Mouse (Mus musculus): ENCODE measurements around the gene Gm17482. TPM values are rescaled to one million over a fixed set of nuclear protein-coding genes. Genes with fewer than 3 reads are reported as not detected.
A peak's percentile ranks its signal among the peaks of the same experiment; 100 is the strongest.

Gene Gm17482
- polyA plus RNA-seq, 1 experiment: not detected

DNA sequence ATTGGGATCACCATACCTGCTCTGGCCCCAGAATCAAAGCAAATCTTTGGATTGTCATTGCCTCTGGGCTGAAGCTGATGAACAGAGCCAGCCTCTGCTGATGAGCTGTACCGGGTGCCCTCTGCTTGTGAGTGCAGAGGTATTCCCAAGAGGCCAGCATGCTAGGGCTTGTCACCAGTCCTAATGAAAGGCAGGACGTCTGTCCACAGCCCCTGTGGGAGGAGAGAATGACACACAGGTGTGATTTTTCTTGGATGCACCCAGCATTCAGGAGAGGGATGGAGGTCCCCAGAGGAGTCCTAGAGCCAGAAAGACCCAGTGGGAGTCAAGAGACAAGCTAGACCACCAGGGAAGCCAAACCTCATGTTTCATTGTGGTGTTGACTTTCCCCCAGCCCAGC is 52.5 kb downstream of the Gm17482 start:
- TF ChIP-seq CTCF (IDR thresholded peaks at IDR 0.05; ENCODE audit: extremely low read depth, insufficient read depth, low read length) (no peak), POLR2A (IDR thresholded peaks at IDR 0.05; ENCODE audit: extremely low read depth, insufficient read depth, low read length) (no peak)

DNA sequence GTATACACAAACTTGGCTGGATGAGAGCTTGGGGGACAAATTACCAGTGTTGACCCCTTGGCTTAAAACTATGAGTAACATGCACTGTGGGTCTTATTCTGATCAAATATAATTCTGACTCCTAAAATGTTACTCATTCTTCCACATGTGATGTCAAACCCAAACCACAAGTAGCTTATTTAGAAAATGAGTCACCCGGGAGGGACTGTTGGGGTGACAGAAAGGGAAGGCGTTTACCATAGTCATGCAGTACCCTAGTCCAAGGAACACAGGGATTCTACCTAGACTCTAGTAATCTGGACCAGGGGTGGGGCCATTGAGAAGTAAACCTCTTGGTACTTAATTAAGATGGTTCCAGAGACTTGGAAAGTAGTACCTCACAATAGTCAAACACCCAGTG is 57.0 kb downstream of the Gm17482 start:
- TF ChIP-seq POLR2A (IDR thresholded peaks at IDR 0.05; ENCODE audit: extremely low read depth, insufficient read depth, low read length): no peak
- no peak for TF ChIP-seq CTCF (IDR thresholded peaks at IDR 0.05; ENCODE audit: extremely low read depth, insufficient read depth, low read length)
- peaks cover 2% of the 10 kb centered on the region; the same call in 1 of the 2 replicates for H3K4me1 ChIP-seq (ENCODE audit: control insufficient read depth, insufficient read depth, low read length)
- no peak overlapping the region for H3K27ac ChIP-seq (ENCODE audit: insufficient read depth, low read length)
- no peak overlapping the region for H3K4me3 ChIP-seq (ENCODE audit: insufficient read depth, low read length)

More for the DNA sequence above, 52.5 kb downstream of the Gm17482 start:
- H3K4me1 ChIP-seq (ENCODE audit: control insufficient read depth, insufficient read depth, low read length): no peaks in the 10 kb centered on the region; the same call in 1 of the 2 replicates
- no peak overlapping the region for H3K27ac ChIP-seq (ENCODE audit: insufficient read depth, low read length)
- no peak overlapping the region for H3K4me3 ChIP-seq (ENCODE audit: insufficient read depth, low read length)

DNA sequence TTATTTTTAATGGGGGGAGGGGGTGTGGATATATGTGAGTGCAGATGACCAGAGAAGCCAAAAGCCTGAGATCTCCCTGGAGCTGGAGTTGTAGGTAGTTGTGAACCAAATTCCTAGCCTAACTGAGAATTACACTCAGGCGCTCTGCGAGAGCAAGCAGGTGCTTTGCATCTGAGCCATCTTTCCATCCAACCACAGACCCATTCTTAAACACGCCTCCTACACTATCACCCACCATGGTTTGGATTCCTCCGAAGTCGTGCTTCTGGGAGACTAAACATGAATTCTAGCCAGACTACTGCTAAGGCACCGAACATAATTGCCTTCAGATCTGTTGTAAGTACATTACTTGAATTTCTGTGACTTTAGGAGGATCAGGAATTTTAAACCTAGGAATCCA is 59.3 kb downstream of the Gm17482 start:
- Histone ChIP-seq H3K27ac (ENCODE audit: insufficient read depth, low read length) (no peak overlapping the region), H3K4me1 (ENCODE audit: control insufficient read depth, insufficient read depth, low read length) (peaks cover 3% of the 10 kb centered on the region), H3K4me3 (ENCODE audit: insufficient read depth, low read length) (no peak overlapping the region)
- TF ChIP-seq CTCF (IDR thresholded peaks at IDR 0.05; ENCODE audit: extremely low read depth, insufficient read depth, low read length) (no peak), POLR2A (IDR thresholded peaks at IDR 0.05; ENCODE audit: extremely low read depth, insufficient read depth, low read length) (no peak)

DNA sequence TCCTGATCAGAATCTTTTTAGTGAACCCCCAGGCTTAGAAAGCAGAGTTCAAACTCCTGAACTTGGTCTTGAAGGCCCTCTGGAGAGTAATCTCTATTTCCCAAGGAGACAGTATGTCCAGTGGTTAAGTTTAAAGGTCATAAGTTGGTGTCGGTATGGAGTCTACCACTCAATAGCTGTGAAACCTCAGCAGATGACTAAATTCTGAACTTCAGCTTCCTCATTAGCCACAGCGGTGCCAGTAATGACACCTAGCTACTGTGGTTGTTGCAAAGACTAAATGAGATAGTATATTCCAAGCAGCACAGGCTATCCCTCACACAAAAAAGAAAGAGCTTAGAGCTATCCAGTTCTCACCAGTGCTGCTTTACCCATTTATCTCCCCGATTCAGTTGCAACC is 61.1 kb downstream of the Gm17482 start:
- H3K27ac ChIP-seq (ENCODE audit: insufficient read depth, low read length): no peak overlapping the region
- H3K4me1 ChIP-seq (ENCODE audit: control insufficient read depth, insufficient read depth, low read length): peaks cover 5% of the 10 kb centered on the region
- H3K4me3 ChIP-seq (ENCODE audit: insufficient read depth, low read length): no peak overlapping the region
- TF ChIP-seq POLR2A (IDR thresholded peaks at IDR 0.05; ENCODE audit: extremely low read depth, insufficient read depth, low read length) (no peak), CTCF (IDR thresholded peaks at IDR 0.05; ENCODE audit: extremely low read depth, insufficient read depth, low read length) (no peak)

DNA sequence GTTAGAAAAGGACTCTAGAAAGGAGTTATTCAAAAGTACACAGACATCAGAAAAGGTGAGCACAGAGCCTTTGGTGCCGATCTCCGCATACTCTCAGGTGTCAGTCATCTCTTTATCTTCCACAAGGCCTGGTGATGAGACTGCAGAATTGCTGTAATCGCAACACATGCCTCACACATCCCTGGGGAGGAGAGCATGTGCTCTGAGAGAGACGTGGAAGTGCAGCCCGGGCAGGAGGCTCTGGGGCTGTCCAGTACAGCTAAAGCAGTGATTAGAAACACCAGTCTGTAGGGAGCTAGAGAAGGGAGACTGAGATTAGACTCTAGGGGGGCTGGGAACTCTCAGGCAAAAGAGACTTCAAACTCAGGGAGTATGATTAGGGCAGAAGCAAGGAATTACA is 63.4 kb downstream of the Gm17482 start:
- Histone ChIP-seq H3K4me3 (ENCODE audit: insufficient read depth, low read length) (no peak overlapping the region), H3K27ac (ENCODE audit: insufficient read depth, low read length) (no peak overlapping the region), H3K4me1 (ENCODE audit: control insufficient read depth, insufficient read depth, low read length) (peaks cover 7% of the 10 kb centered on the region)
- no peak for TF ChIP-seq CTCF (IDR thresholded peaks at IDR 0.05; ENCODE audit: extremely low read depth, insufficient read depth, low read length)
- no peak for TF ChIP-seq POLR2A (IDR thresholded peaks at IDR 0.05; ENCODE audit: extremely low read depth, insufficient read depth, low read length)

DNA sequence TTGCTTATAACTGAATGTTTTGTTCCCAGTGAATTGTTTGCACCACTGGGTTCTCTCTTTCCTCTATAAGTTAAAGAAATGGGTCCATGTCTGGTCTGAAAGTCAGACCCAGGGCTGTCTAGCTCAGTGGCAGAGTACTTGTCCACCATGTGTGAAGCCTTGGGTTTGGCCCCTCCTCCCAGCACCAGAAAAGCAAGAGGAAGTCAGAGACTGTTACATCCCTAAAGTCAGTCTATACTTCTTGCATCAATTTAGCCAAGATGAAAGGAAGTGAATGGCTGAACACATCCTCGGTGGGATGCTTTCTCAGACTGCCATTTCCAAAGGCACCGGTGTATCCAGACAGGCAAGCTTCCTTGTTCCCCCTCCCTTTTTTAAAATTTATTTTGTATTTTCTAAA is 63.9 kb downstream of the Gm17482 start:
- no peak overlapping the region for H3K27ac ChIP-seq (ENCODE audit: insufficient read depth, low read length)
- H3K4me1 ChIP-seq (ENCODE audit: control insufficient read depth, insufficient read depth, low read length): peaks cover 7% of the 10 kb centered on the region
- no peak for TF ChIP-seq POLR2A (IDR thresholded peaks at IDR 0.05; ENCODE audit: extremely low read depth, insufficient read depth, low read length)
- no peak for TF ChIP-seq CTCF (IDR thresholded peaks at IDR 0.05; ENCODE audit: extremely low read depth, insufficient read depth, low read length)
- no peak overlapping the region for H3K4me3 ChIP-seq (ENCODE audit: insufficient read depth, low read length)

DNA sequence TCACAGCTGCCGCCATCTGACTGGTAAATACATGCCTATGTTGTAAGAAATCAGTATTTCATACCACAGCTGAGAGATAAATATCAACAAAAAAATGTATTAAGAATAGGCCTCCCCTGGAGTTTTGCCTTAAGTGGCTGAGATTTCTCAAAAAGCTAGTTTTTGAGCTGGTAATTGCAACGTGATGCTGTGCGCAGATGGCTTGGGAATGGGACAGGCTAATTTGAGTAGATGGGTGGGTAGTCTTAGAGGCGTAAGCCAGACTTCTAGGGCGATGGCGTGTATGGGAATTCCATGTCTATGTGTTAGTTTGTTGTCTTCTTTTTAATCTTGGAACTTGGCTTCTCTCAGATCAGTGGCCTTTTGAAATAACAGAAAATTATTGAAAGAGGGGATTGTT is 64.7 kb downstream of the Gm17482 start:
- no peak overlapping the region for H3K27ac ChIP-seq (ENCODE audit: insufficient read depth, low read length)
- H3K4me1 ChIP-seq (ENCODE audit: control insufficient read depth, insufficient read depth, low read length): peaks cover 7% of the 10 kb centered on the region
- TF ChIP-seq POLR2A (IDR thresholded peaks at IDR 0.05; ENCODE audit: extremely low read depth, insufficient read depth, low read length) (no peak), CTCF (IDR thresholded peaks at IDR 0.05; ENCODE audit: extremely low read depth, insufficient read depth, low read length) (no peak)
- H3K4me3 ChIP-seq (ENCODE audit: insufficient read depth, low read length): no peak overlapping the region

DNA sequence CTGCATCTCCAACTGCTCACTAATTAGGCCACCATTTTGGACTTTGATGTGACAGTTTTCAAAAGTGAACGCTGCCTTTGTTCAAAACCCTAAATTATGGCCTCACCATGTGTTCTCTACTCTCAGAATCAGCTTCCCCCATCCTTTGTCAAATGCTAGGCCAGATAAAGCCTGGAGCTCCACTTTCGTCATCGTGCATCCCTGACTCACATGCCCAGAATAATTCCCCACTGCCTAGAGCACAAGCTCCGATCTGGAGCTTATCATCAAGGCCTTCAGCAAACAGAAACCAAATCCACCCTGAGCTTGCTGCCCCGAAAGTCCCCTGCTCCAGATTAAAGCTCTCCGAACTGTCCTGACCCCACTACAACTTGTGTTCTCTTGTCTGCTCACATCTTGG is 65.5 kb downstream of the Gm17482 start:
- Histone ChIP-seq H3K4me3 (ENCODE audit: insufficient read depth, low read length) (no peak overlapping the region), H3K27ac (ENCODE audit: insufficient read depth, low read length) (peak overlapping the region; percentile 43; the same call in 1 of the 2 replicates), H3K4me1 (ENCODE audit: control insufficient read depth, insufficient read depth, low read length) (peaks cover 5% of the 10 kb centered on the region)
- TF ChIP-seq POLR2A (IDR thresholded peaks at IDR 0.05; ENCODE audit: extremely low read depth, insufficient read depth, low read length): no peak
- TF ChIP-seq CTCF (IDR thresholded peaks at IDR 0.05; ENCODE audit: extremely low read depth, insufficient read depth, low read length): no peak

DNA sequence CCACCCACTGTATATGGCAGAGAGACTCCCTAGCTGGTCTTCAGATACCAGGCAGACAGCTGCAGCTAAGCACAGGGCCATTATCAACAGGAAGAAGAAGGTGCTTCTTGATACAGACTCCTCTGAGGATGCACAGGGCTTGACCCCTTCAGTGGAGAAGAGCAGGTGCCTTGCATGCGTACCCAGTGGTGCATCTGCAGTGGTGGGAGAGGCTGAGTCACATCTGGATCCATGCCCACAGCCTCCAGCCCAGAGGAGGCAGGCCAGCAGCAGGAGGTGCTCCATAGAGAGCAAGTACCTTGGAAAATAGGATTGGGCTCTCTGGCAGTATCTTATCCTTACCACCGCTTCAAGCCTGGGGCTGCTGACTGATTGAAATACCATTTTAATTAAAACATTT is 66.7 kb downstream of the Gm17482 start:
- peak overlapping the region; percentile 77 for H3K27ac ChIP-seq (ENCODE audit: insufficient read depth, low read length)
- H3K4me1 ChIP-seq (ENCODE audit: control insufficient read depth, insufficient read depth, low read length): peaks cover 5% of the 10 kb centered on the region
- TF ChIP-seq POLR2A (IDR thresholded peaks at IDR 0.05; ENCODE audit: extremely low read depth, insufficient read depth, low read length) (no peak), CTCF (IDR thresholded peaks at IDR 0.05; ENCODE audit: extremely low read depth, insufficient read depth, low read length) (no peak)
- H3K4me3 ChIP-seq (ENCODE audit: insufficient read depth, low read length): no peak overlapping the region

DNA sequence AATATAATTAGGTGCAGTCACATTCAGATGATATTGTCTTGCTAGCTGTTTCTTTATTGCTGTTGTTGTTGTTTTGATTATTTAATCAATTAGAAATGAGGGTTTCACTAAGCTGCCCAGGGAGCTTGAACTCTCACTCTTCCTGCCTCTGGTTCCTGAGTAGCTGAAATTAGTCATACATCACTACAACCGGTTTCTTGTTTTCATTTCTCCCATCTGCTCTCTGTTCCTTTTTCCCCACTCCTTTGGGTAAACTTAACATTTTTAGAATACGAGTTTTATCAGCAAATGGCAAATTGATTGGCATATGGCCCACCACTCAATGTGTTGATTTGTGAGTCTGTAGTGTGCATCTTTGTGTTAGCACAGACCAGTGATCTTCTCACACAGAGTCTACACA is 80.0 kb downstream of the Gm17482 start:
- no peak overlapping the region for H3K27ac ChIP-seq (ENCODE audit: insufficient read depth, low read length)
- TF ChIP-seq POLR2A (IDR thresholded peaks at IDR 0.05; ENCODE audit: extremely low read depth, insufficient read depth, low read length) (no peak), CTCF (IDR thresholded peaks at IDR 0.05; ENCODE audit: extremely low read depth, insufficient read depth, low read length) (no peak)
- H3K4me1 ChIP-seq (ENCODE audit: control insufficient read depth, insufficient read depth, low read length): no peaks in the 10 kb centered on the region; the same call in 1 of the 2 replicates
- H3K4me3 ChIP-seq (ENCODE audit: insufficient read depth, low read length): no peak overlapping the region

Other genes with a start within 250 kb of the Gm17482 start
- gene Tamm41, start 189.5 kb upstream of the Gm17482 start, polyA plus RNA-seq (2012; rRNA removed): 18.4 and 20.2 TPM in 2 replicates
- 366 and 381 TPM in 2 replicates for gene Syn2, start 92.4 kb upstream of the Gm17482 start, polyA plus RNA-seq (2012; rRNA removed)
- 30.4 and 31.4 TPM in 2 replicates for gene Timp4, start 24.9 kb downstream of the Gm17482 start, polyA plus RNA-seq (2012; rRNA removed)
- gene Pparg, start 133.6 kb downstream of the Gm17482 start, polyA plus RNA-seq (2012; rRNA removed): 9.0 and 10.0 TPM in 2 replicates

Data from cortical plate, adult 2 months (tissue).